Mouse (Mus musculus) bone marrow macrophage, adult 2 months (primary cell): ENCODE data around the gene Cstf2. TPM values are rescaled to one million over a fixed set of nuclear protein-coding genes. Genes with fewer than 3 reads are reported as not detected.

Experiments used
- H3K27ac ChIP-seq: 2 replicates; pipeline ENCODE4 v1.5.1; 2012; ENCODE audit warnings: low read depth, low read length; ENCODE audit not compliant: insufficient read depth
- H3K4me1 ChIP-seq: 2 replicates; pipeline ENCODE4 v1.6.1; 2012; ENCODE audit warnings: low read length; ENCODE audit not compliant: control insufficient read depth, insufficient read depth
- H3K4me3 ChIP-seq: 2 replicates; pipeline ENCODE4 v1.5.1; 2012; ENCODE audit warnings: mild to moderate bottlenecking, low read length, moderate library complexity; ENCODE audit not compliant: insufficient read depth
- CTCF ChIP-seq: IDR thresholded peaks from 2 replicates; pipeline ENCODE4 v1.5.1; 2012; ENCODE audit warnings: low read depth, mild to moderate bottlenecking, low read length, moderate library complexity
- POLR2A ChIP-seq: IDR thresholded peaks from 2 replicates; pipeline ENCODE4 v1.6.1; 2012; ENCODE audit warnings: mild to moderate bottlenecking, low read depth, low read length, borderline replicate concordance
- polyA plus RNA-seq: library from polyadenylated mRNA; stranded (reverse); fragments of >200 nt; gene quantifications from 2 replicates; pipeline ENCODE4 v1.2.4, GENCODE M21; 2012; ENCODE audit not compliant: missing spikeins, insufficient read depth, insufficient read length

Gene Cstf2
- polyA plus RNA-seq, 1 experiment: 14.7 TPM

DNA sequence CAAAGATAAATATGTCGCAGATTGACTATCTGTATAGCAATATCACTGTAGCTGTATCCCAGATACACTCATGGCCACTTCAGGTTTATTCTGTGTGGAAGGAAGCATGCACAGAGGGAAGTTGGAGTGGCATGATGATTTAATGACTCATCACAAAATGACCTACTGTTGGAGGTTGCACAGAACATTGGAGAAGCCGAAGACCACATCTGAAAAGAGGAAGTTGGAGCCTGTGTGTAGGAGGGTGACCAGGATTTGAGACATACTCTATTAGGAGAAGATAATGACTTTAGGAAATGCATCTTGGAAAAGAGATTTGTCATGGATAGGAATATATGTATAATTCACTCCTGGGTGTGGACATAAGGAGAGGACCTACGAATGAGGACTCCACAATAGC, 57.4 kb downstream of the Cstf2 start:
- H3K4me1 ChIP-seq: peaks cover 7% of the 10 kb centered on the region
- no peak for TF ChIP-seq POLR2A
- no peak for TF ChIP-seq CTCF
- H3K4me3 ChIP-seq: no peak overlapping the region
- no peak overlapping the region for H3K27ac ChIP-seq

DNA sequence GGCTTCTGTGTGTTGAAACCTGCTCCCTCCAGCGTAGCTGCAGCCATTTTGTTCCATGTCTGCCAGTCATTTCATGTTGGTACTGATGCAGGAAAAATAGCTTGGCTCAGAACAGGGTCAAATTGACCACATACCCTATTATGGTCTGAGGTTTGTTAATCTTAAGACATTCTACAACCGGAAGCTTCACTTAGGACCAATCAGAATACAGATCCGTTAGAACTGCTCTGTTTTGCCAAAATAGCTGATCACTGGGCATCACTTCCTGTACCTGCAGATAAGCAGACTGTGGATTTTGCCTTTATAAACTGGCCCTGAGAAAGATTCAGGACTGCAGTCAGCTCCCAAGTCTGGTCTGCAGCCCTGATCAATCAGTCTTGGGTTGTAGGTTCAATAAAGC, 69.6 kb downstream of the Cstf2 start:
- Histone ChIP-seq H3K4me3 (no peak overlapping the region), H3K4me1 (peaks cover 16% of the 10 kb centered on the region), H3K27ac (no peak overlapping the region)
- no peak for TF ChIP-seq POLR2A
- no peak for TF ChIP-seq CTCF

DNA sequence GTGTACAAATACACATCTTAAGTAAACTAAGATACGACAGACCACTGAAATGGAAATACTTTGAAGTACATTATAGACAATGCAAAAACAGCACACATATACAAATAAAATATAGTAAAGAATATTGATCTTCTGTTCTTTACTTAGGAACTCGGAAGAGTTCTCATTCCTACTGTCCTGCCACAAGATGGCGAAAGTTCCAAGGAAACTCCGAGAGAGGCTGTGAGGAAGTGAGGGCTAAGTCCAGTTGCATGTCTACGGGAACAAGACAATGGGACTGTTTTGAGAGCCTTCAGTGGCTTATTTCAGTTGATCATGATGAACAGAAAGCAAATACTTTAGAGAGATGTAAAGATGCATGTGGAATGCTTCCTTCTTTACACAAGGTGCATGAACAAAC, 73.3 kb downstream of the Cstf2 start:
- TF ChIP-seq POLR2A (no peak), CTCF (no peak)
- Histone ChIP-seq H3K27ac (peak overlapping the region; percentile 27; the same call in 1 of the 2 replicates), H3K4me3 (no peak overlapping the region), H3K4me1 (peaks cover 13% of the 10 kb centered on the region)

DNA sequence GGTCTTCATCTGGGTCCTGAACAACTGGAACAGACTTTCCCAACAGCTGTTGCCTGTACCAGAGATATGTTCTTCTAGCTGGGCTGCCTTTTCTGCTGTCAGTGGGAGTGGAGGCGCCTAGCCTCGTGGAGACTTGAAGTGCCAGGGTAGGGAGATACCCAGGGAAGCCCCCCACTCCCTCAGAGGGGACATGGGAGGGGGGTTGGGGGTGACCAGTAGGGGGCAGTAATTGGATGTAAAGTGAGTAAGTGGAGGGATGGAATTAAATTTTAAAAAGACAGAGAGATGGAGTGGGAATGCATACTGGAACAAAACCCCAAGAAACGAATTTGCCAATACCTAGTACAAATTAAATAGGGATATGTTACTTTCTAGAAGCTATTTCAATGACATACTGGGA, 74.8 kb downstream of the Cstf2 start:
- Histone ChIP-seq H3K4me3 (no peak overlapping the region), H3K27ac (no peak overlapping the region), H3K4me1 (peaks cover 19% of the 10 kb centered on the region)
- no peak for TF ChIP-seq POLR2A
- no peak for TF ChIP-seq CTCF

Other genes with a start within 250 kb of the Cstf2 start
- not detected in 2 replicates for gene Tnmd, start 208.2 kb upstream of the Cstf2 start, polyA plus RNA-seq
- 1.5 TPM in 1 of 2 replicates, not detected in the other for gene Tspan6, start 160.8 kb upstream of the Cstf2 start, polyA plus RNA-seq
- gene Srpx2, start 150.8 kb upstream of the Cstf2 start, polyA plus RNA-seq: 0.59 and 0.95 TPM in 2 replicates
- not detected in 2 replicates for gene Sytl4, start 77.4 kb upstream of the Cstf2 start, polyA plus RNA-seq
- 0.44 and 1.1 TPM in 2 replicates for gene Xkrx, start 102.9 kb downstream of the Cstf2 start, polyA plus RNA-seq
- not detected in 2 replicates for gene Arl13a, start 128.3 kb downstream of the Cstf2 start, polyA plus RNA-seq
- 0.50 and 0.83 TPM in 2 replicates for gene Nox1, start 162.8 kb downstream of the Cstf2 start, polyA plus RNA-seq
- gene Trmt2b, start 217.8 kb downstream of the Cstf2 start, polyA plus RNA-seq: 24.3 and 24.7 TPM in 2 replicates
- not detected in 2 replicates for gene Tmem35a, start 236.0 kb downstream of the Cstf2 start, polyA plus RNA-seq
- 10.0 and 12.5 TPM in 2 replicates for gene Cenpi, start 248.9 kb downstream of the Cstf2 start, polyA plus RNA-seq